2 mouse cellular contexts compared by ENCODE assay signal in the genomic region with DNA sequence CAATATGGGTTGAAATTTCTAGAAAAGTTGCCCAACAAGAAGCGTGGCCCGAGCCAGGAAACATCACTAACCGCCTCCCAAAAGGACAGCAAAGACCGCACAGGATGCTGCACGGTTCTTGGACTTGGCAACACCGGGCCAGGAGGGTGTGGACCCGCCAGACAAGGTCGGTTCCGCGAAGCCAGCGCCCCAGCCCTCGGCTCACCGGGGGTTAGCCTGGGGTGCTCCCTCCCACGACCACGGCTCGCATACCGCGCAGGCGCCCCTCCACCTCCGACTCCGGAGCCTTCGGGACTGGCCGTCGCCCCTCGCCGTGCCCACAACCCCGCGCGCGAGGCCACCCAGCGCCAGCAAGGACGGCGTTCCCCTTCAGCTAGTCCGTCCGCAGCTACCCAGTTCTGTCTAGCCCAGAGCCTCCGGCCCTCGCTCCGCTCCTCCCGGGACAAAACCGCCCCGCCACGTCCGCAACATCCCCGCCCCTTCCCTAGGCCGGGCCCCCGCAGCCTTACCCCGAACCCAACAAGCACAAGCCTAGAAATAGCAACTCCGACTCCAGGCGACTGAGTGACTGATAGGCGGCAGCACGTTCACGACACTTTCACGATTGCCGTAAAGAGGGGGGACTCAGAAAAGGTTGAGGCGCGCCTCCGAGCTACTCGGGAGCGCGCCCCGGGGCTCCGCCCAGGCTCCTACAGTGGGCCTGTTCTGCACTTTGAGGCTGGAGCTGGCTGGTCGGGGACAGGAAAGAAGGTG.
TF ChIP-seq lines count a peak whose summit lies in the region.

Gene Dram2 (plus strand): TSS at position 628 of the 753 bp plus-strand sequence.
Gene Cept1 (minus strand): TSS at position 632 of the 753 bp plus-strand sequence.

TF ChIP-seq in C2C12, 6 proteins besides CTCF, POLR2A, EP300 and RAD21 (continued from another document):
- TF ChIP-seq MYOD1 (IDR thresholded peaks at IDR 0.05; ENCODE audit: control insufficient read depth, insufficient read length, low read depth) (no peak), FOSL1 (IDR thresholded peaks at IDR 0.05; ENCODE audit: insufficient read depth, low read length, poor library complexity, severe bottlenecking) (no peak), USF1 (IDR thresholded peaks at IDR 0.05; ENCODE audit: low read depth) (no peak), MAX (IDR thresholded peaks at IDR 0.05) (no peak)

TF ChIP-seq in myocyte, 11 proteins besides CTCF, POLR2A, EP300 and RAD21 (continued from another document):
- TF ChIP-seq MYOG (IDR thresholded peaks at IDR 0.05; ENCODE audit: control insufficient read depth in 1 of 3, insufficient read depth in 1 of 3, insufficient read length in 2 of 3, low read depth in 2 of 3), result no peak
